Mouse (Mus musculus) spleen, embryonic (tissue): Measurements from ENCODE around the gene Synj2.

Source experiments
- CTCF ChIA-PET: fragments of 350-600 bp; sonication (Branson Sonifier 250); formaldehyde crosslinking; loops from one replicate; lab custom pipeline; 2022; lab: Charles Lee

Gene Synj2

DNA sequence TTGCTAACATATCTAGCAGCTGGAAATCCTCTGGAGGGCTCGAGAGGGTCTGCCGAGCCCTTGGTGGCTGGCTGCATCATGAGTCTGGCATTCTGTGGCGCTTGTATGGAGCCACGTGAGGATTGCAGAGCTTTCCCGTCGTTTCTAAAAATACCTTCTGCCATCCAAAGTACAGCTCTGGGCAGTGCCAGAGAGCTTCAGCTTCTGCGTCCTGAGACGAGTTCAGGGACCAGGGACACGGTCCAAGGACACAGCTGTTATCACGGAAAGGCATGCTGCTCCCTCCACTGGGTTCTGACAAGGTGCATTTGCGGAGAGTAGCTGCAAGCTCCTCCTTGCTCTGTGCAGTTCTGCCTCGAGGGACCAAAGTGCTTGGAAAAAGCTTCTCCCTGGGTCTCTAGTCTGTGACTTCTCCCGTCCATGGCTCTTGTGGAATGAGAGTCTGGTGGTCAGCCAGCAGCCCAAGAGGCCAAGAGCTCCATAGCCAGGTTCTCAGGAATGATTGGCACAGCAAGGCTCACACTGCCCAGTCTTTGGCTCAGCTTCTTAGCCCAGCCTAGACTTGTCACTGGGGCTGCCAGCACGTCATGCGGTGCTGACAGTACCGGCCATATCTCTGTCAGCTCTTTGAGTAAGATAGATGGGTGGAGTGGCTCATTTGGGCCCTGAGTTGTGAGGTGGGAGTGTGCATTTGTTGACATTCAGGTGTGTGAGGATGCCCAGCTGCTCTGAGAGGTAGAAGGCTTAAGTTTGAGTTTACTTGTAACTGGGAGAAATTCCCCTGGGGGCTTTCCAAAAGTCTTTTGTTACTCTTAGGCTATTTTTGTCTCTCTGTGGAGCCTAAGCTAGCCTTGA, 56.5 kb downstream of the Synj2 start:
- CTCF ChIA-PET, result interaction anchor here (0.6 kb wide), 1 partner anchor 14 kb away, joined by 3 read pairs; no protein-coding TSS in a partner anchor

- CTCF ChIA-PET, result interaction anchor here (0.6 kb wide), 1 partner anchor 14 kb away, joined by 3 read pairs; no protein-coding TSS in a partner anchor
These were observed 57.1 kb downstream of the Synj2 start for GRCm38 (mm10) chr17:5998235-5998500.

- CTCF ChIA-PET, result interaction anchor here (0.6 kb wide), 1 partner anchor 13 kb away, joined by 3 read pairs; no protein-coding TSS in a partner anchor
These were observed 58.0 kb downstream of the Synj2 start for GRCm38 (mm10) chr17:5999039-5999543.

- CTCF ChIA-PET, result no interaction called here
These were observed 59.8 kb downstream of the Synj2 start for GRCm38 (mm10) chr17:6000864-6001319.

DNA sequence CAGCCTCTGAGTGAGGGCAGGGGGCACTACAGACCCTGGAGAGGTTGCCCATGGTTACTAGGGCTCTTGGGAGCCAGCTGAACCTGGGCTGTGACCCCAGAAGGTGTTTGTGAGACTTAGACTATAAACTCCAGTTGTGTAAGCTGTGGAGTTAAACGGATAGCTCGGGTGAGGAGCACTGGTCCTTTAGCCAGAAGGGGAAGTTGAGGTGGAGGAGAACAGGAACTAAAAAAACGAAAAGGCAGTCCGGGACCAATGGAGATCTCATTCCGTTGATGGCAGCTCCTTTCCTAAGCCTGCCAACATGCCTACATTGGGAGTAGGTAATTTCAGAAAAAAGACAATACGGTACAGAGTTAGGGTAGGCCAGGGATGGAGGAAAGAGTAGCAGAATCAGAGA, 60.3 kb downstream of the Synj2 start:
- CTCF ChIA-PET, result no interaction called here

GRCm38 (mm10) chr17:6001836-6002235, 60.8 kb downstream of the Synj2 start:
- CTCF ChIA-PET, result no interaction called here

GRCm38 (mm10) chr17:6002563-6002962, 61.5 kb downstream of the Synj2 start:
- CTCF ChIA-PET, result interaction anchor here (0.6 kb wide), 1 partner anchor 63 kb away, joined by 6 read pairs; no protein-coding TSS in a partner anchor

GRCm38 (mm10) chr17:6003661-6004060, 62.6 kb downstream of the Synj2 start:
- CTCF ChIA-PET, result no interaction called here

DNA sequence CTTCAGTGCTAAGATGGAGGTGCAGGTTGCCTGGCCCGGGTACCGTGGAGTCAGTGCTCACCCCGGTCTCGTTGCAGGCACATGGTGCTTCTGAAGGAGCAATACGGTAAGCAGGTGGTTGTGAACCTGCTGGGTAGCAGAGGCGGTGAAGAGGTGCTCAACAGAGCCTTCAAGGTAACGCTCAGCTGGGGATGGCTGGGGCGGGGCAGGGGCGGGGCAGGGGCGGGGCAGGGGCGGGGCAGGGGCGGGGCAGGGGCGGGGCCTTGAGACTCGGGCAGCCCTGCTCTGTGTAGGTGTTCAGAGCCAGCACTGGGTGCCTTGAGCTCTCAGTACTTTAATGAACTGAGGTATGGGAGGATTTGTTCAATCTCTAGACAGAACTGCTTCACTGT, 64.2 kb downstream of the Synj2 start:
- CTCF ChIA-PET, result no interaction called here

DNA sequence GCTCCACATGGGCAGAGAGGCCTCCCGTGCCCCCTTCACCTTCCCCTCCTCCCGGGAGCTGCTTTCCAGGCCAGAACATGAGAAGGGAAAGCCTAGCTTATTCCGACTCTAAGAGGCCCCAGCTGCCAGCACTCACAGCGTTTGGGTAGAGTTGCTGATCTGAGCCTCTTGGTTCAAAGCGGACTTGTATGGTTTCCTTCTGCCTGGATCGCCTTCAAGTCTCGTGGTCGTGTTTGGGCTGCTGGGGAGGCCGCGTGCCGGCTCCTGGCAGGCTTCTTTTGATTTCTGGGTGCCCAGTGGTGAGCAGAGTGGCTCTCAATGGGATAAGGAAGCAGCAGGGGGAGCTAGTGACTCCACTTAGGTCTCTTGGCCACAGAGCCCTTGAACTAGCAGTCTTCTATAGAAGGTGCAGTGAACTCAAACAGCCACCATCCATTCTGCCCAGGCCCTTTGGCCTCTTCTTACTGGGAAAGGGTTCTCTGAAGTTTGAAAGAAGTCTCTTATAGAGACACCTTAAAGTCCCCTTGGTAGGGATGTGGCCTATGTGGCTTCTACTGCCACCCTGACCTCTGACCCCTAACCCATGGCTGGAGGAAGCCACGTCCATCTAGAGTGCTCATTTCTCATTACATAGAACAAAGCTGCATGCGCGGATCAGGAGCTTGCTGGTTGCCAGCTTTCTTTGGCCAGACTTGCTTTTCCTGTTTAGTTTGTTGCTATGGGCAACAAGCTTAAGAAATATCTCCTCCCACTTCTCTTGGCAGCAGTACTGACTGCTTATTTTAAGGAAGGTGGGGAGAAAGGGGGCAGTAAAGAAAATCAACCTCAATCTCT, 64.8 kb downstream of the Synj2 start:
- CTCF ChIA-PET, result no interaction called here

DNA sequence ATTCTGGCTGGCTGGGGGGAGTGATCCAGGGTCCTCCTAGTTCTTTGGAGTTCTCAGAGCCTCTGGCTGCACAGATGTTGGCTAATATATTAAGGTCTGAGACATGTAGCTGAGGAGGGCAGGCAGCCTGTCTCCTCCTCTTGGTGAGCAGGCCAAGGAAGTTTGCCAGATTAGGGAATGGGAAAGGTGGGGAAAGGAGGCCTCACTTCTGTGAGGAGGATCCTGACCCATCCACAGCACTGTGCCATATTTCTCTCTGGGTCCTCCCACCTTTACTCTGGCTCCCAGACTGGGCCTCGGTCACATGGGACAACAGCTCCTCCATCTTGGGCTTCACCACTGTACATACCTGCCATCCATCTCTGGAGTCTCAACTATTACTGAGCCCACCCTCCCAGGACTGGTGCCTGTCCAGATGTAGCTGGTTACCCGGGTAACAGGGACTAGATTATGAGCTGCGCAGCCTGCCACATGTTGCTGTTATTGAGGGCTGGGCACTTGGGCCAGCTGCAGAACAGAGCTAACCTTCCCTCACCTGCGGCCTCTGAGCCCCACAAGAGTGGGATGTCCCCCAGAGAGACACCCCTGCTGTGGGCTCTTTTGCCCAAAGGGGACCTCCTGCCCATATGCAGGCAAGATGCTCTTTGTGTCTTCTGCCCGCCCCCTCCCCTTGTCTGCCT, 66.2 kb downstream of the Synj2 start:
- CTCF ChIA-PET, result interaction anchor here (0.6 kb wide), 3 partner anchors 9 to 73 kb away, joined by 3 to 4 read pairs (median 3); partner anchors contain the start of gene Gtf2h5

DNA sequence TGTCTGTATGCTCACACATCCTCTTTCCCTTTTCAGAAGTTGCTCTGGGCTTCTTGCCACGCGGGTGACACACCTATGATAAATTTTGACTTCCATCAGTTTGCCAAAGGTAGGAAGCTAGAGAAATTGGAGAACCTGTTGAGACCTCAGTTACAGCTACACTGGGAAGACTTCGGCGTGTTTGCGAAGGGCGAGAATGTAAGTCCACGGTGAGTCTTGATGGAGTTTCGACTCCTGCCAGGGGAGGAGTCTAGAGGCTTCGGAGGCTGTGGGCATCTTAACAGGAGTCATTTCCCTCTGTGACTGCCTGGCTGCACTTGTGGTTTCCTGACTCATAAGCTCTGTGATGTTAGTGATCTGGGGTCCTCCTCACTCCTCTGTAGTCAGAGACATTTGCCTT, 66.8 kb downstream of the Synj2 start:
- CTCF ChIA-PET, result interaction anchor here (0.6 kb wide), 2 partner anchors 8 to 26 kb away, joined by 3 read pairs; no protein-coding TSS in a partner anchor

GRCm38 (mm10) chr17:6008590-6008989, 67.5 kb downstream of the Synj2 start:
- CTCF ChIA-PET, result no interaction called here

- CTCF ChIA-PET, result interaction anchor here (0.5 to 0.9 kb wide), 2 partner anchors 614 to 1102 kb away, joined by 3 read pairs; no protein-coding TSS in a partner anchor
These were observed 68.5 kb downstream of the Synj2 start for GRCm38 (mm10) chr17:6009606-6010005.

- CTCF ChIA-PET, result interaction anchor here (0.7 kb wide), 3 partner anchors 14 to 822 kb away, joined by 3 to 8 read pairs (median 3); partner anchors contain the start of gene Synj2
These were observed 72.0 kb downstream of the Synj2 start for GRCm38 (mm10) chr17:6013079-6013478.

DNA sequence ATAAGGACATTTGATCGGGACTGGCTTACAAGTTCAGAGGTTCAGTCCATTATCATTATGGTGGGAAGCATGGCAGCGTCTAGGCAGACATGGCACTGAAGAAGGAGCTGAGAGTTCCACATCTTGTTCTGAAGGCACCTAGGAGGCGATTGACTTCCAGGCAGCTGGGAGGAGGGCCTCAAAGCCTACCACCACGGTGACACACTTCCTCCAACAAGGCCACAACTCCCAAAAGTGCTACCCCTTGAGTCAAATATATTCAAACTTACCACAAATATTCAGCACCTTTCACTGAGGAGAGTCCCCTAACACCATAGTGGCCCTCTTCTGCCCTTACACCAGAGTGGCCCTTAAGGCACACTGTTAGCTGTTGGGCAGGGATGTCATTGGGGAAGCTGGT, 73.9 kb downstream of the Synj2 start:
- CTCF ChIA-PET, result no interaction called here

GRCm38 (mm10) chr17:6016213-6016780, 75.2 kb downstream of the Synj2 start:
- CTCF ChIA-PET, result interaction anchor here (0.6 kb wide), 1 partner anchor 8 kb away, joined by 3 read pairs; no protein-coding TSS in a partner anchor

DNA sequence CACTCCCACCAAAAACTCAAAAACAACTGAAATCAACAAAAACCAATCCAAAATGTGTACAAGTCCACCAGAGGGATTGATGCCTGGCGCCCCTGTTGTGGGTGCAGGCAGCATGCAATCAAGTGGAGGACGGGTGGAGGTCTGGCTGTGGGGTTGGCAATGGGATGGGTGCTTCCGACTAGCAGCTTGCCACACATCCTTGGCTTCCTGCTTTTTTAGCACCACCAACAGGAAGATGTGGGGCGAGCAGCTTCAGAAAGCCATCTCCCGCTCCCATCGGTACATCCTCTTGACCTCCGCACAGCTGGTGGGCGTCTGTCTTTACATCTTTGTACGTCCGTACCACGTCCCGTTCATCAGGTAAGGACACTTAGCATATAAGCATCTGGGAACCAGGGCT, 76.2 kb downstream of the Synj2 start:
- CTCF ChIA-PET, result no interaction called here

- CTCF ChIA-PET, result no interaction called here
These were observed 77.3 kb downstream of the Synj2 start for GRCm38 (mm10) chr17:6018348-6018747.

DNA sequence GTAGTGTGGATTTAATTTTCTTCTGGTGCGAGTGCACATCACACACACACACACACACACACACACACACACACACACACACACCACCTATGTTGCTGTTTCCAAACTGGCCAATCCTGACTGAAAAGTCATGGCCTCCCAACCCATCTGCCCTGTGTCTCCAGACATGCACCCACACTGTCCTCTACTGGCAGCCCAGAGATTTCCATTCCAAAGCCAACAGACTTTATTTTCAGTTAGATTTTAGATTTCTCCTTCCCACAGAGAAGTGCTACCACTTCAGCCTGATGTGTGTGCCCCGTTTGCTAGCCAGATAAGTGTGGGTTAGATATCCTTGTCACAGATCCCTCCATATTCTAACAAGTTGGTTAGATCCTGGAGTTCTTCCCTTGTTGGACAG, 78.7 kb downstream of the Synj2 start:
- CTCF ChIA-PET, result no interaction called here

GRCm38 (mm10) chr17:6020636-6021035, 79.6 kb downstream of the Synj2 start:
- CTCF ChIA-PET, result no interaction called here
